Mouse (Mus musculus) stomach, embryonic 14.5 days (tissue): ENCODE measurements around the gene Fzr1. TPM values are rescaled to one million over a fixed set of nuclear protein-coding genes. Genes with fewer than 3 reads are reported as not detected.

Experiments used
- ATAC-seq: fragments of 200-750 bp; cut with Nextera tagmentation; 2 replicates; pipeline ENCODE4 v1.8.0; 2017; ENCODE audit warnings: low read depth, moderate TSS enrichment; ENCODE audit not compliant: insufficient number of reproducible peaks, insufficient read depth, low FRiP score
- H3K27ac ChIP-seq: fragments of 300-500 bp; sonication (generic); 2 replicates; pipeline ENCODE4 v1.5.1; 2014; ENCODE audit warnings: mild to moderate bottlenecking, low read length, moderate library complexity, mixed read lengths
- H3K27me3 ChIP-seq: fragments of 300-500 bp; sonication (generic); 2 replicates; pipeline ENCODE4 v1.6.1; 2014; ENCODE audit warnings: low read length, control low read depth, mixed read lengths; ENCODE audit not compliant: control insufficient read depth, insufficient read depth
- H3K36me3 ChIP-seq: fragments of 300-500 bp; sonication (generic); 2 replicates; pipeline ENCODE4 v1.6.1; 2014; ENCODE audit warnings: mild to moderate bottlenecking, control low read depth, low read length, moderate library complexity, mixed read lengths; ENCODE audit not compliant: control insufficient read depth, insufficient read depth
- H3K4me1 ChIP-seq: fragments of 300-500 bp; sonication (generic); 2 replicates; pipeline ENCODE4 v1.6.1; 2014; ENCODE audit warnings: low read length, control low read depth, mixed read lengths; ENCODE audit not compliant: control insufficient read depth, insufficient read depth
- H3K4me2 ChIP-seq: fragments of 300-500 bp; sonication (generic); replicated peaks from 2 replicates; pipeline ENCODE4 v1.6.1; 2014; ENCODE audit warnings: low read depth, low read length, control low read depth
- H3K4me3 ChIP-seq: fragments of 300-500 bp; sonication (generic); 2 replicates; pipeline ENCODE4 v1.5.1; 2014; ENCODE audit warnings: low read depth, low read length, control low read depth
- H3K9ac ChIP-seq: fragments of 300-500 bp; sonication (generic); replicated peaks from 2 replicates; pipeline ENCODE4 v1.6.1; 2014; ENCODE audit warnings: low read depth, mild to moderate bottlenecking, control low read depth, low read length, moderate library complexity, mixed read lengths
- H3K9me3 ChIP-seq: fragments of 300-500 bp; sonication (generic); 2 replicates; pipeline ENCODE4 v1.6.1; 2016; ENCODE audit warnings: low read depth, low read length, control low read depth; ENCODE audit not compliant: control insufficient read depth
- WGBS: fragments of 180-500 bp; shearing (Covaris S2); extraction: QIAGEN DNeasy Blood & Tissue Kit; methylation state at CpG from one replicate; pipeline ENCODE4 v1.1.7; 2014; 5-methylcytosine and 5-hydroxymethylcytosine counted together
- polyA plus RNA-seq: library from polyadenylated mRNA; unstranded; fragments of >200 nt; fragmentation: Nextera tagmentation; extraction: Ambion mirVana; gene quantifications from 2 replicates; pipeline ENCODE4 v1.2.1, GENCODE M21; 2014

The Fzr1 gene
- polyA plus RNA-seq, result 81.3 and 88.7 TPM in 2 replicates

- H3K9ac ChIP-seq, result peak within 1 kb of the TSS; percentile 89
- peak; percentile 30 for ATAC-seq
- H3K9me3 ChIP-seq, result no peaks in the 10 kb centered on the region
- H3K4me3 ChIP-seq, result peak within 1 kb of the TSS; percentile 79
- H3K27ac ChIP-seq, result peak within 1 kb of the TSS; percentile 72; the same call in 1 of the 2 replicates
- 2% methylated on average over 56 of the region's 59 CpGs for WGBS
- H3K4me2 ChIP-seq, result peak within 1 kb of the TSS; percentile 79
- peaks cover 16% of the 10 kb centered on the region for H3K4me1 ChIP-seq
- H3K27me3 ChIP-seq, result no peaks in the 10 kb centered on the region
- peaks cover 23% of the 10 kb centered on the region; the same call in 1 of the 2 replicates for H3K36me3 ChIP-seq
These were observed at the start of gene Fzr1 for GRCm38 (mm10) chr10:81377793-81378552. TSS of gene Fzr1 (minus strand) at chr10:81378516.

- Histone ChIP-seq H3K4me3 (no peak overlapping the region), H3K36me3 (no peaks in the 10 kb centered on the region), H3K4me1 (peaks cover 38% of the 10 kb centered on the region), H3K4me2 (no peak overlapping the region; the same call in 1 of the 2 replicates), H3K9me3 (no peaks in the 10 kb centered on the region), H3K27me3 (no peaks in the 10 kb centered on the region), H3K9ac (no peak overlapping the region), H3K27ac (no peak overlapping the region)
- 78% methylated on average over 8 of the region's 8 CpGs for WGBS
- ATAC-seq, result no peak
These were observed 49.6 kb upstream of the Fzr1 start for GRCm38 (mm10) chr10:81427804-81428506.

GRCm38 (mm10) chr10:81427327-81427726 lies 49.0 kb upstream of the Fzr1 start:
- H3K27ac ChIP-seq, result no peak overlapping the region
- 27% methylated on average over 3 of the region's 3 CpGs for WGBS

GRCm38 (mm10) chr10:81426897-81427296 lies 48.6 kb upstream of the Fzr1 start:
- Histone ChIP-seq H3K4me1 (peaks cover 35% of the 10 kb centered on the region), H3K4me3 (peak overlapping the region; percentile 66), H3K9ac (peak overlapping the region; percentile 71), H3K4me2 (peak overlapping the region; percentile 84), H3K36me3 (no peaks in the 10 kb centered on the region), H3K27ac (peak overlapping the region; percentile 7; the same call in 1 of the 2 replicates), H3K27me3 (no peaks in the 10 kb centered on the region), H3K9me3 (no peaks in the 10 kb centered on the region)
- WGBS, result 0% methylated on average over 36 of the region's 38 CpGs
- no peak for ATAC-seq

More at GRCm38 (mm10) chr10:81427327-81427726, 49.0 kb upstream of the Fzr1 start:
- H3K36me3 ChIP-seq, result no peaks in the 10 kb centered on the region
- no peaks in the 10 kb centered on the region for H3K27me3 ChIP-seq
- H3K4me3 ChIP-seq, result peak overlapping the region; percentile 66
- H3K4me2 ChIP-seq, result peak overlapping the region; percentile 84
- no peaks in the 10 kb centered on the region for H3K9me3 ChIP-seq
- no peak for ATAC-seq
- peaks cover 35% of the 10 kb centered on the region for H3K4me1 ChIP-seq
- H3K9ac ChIP-seq, result no peak overlapping the region

GRCm38 (mm10) chr10:81426081-81426671 lies 47.9 kb upstream of the Fzr1 start:
- no peaks in the 10 kb centered on the region for H3K27me3 ChIP-seq
- H3K9me3 ChIP-seq, result no peaks in the 10 kb centered on the region
- peak overlapping the region; percentile 7; the same call in 1 of the 2 replicates for H3K27ac ChIP-seq
- peak overlapping the region; percentile 84 for H3K4me2 ChIP-seq
- no peaks in the 10 kb centered on the region for H3K36me3 ChIP-seq
- ATAC-seq, result no peak
- H3K4me3 ChIP-seq, result peak overlapping the region; percentile 66
- H3K9ac ChIP-seq, result peak overlapping the region; percentile 71
- WGBS, result 3% methylated on average over 20 of the region's 33 CpGs
- peaks cover 30% of the 10 kb centered on the region for H3K4me1 ChIP-seq

GRCm38 (mm10) chr10:81425236-81425850 lies 47.0 kb upstream of the Fzr1 start:
- 33% methylated on average over 10 of the region's 10 CpGs for WGBS

GRCm38 (mm10) chr10:81424246-81425051 lies 46.1 kb upstream of the Fzr1 start:
- Histone ChIP-seq H3K4me3 (peak overlapping the region; percentile 66), H3K9me3 (no peaks in the 10 kb centered on the region), H3K27ac (peak overlapping the region; percentile 62; the same call in 1 of the 2 replicates), H3K36me3 (peaks cover 8% of the 10 kb centered on the region; the same call in 1 of the 2 replicates), H3K27me3 (no peaks in the 10 kb centered on the region), H3K4me2 (peak overlapping the region; percentile 84), H3K9ac (no peak overlapping the region), H3K4me1 (peaks cover 27% of the 10 kb centered on the region)
- 7% methylated on average over 24 of the region's 25 CpGs for WGBS
- ATAC-seq, result 0 out of 2 replicates have a peak, but pooled peaks have one; percentile 10

More at GRCm38 (mm10) chr10:81425236-81425850, 47.0 kb upstream of the Fzr1 start:
- peak overlapping the region; percentile 66 for H3K4me3 ChIP-seq
- 0 out of 2 replicates have a peak overlapping the region, but pooled peaks have one; percentile 15 for H3K9ac ChIP-seq
- peaks cover 2% of the 10 kb centered on the region; the same call in 1 of the 2 replicates for H3K36me3 ChIP-seq
- H3K9me3 ChIP-seq, result no peaks in the 10 kb centered on the region
- no peaks in the 10 kb centered on the region for H3K27me3 ChIP-seq
- ATAC-seq, result no peak
- H3K27ac ChIP-seq, result peak overlapping the region; percentile 62; the same call in 1 of the 2 replicates
- H3K4me1 ChIP-seq, result peaks cover 27% of the 10 kb centered on the region
- H3K4me2 ChIP-seq, result peak overlapping the region; percentile 84
